Mouse (Mus musculus): ENCODE measurements around the gene Hrk. TPM values are rescaled to one million over a fixed set of nuclear protein-coding genes. Genes with fewer than 3 reads are reported as not detected.

Hrk gene
- polyA plus RNA-seq, 1 experiment from 2014 or later = 4.1 TPM

- Histone ChIP-seq H3K27ac (ENCODE audit: low read length) (no peak overlapping the region), H3K4me3 (ENCODE audit: low read depth, low read length) (no peak overlapping the region), H3K36me3 (ENCODE audit: control insufficient read depth, insufficient read depth, low read length) (peaks cover 5% of the 10 kb centered on the region; the same call in 1 of the 2 replicates), H3K27me3 (ENCODE audit: control insufficient read depth, insufficient read depth, low read depth, low read length) (no peaks in the 10 kb centered on the region), H3K4me1 (ENCODE audit: control insufficient read depth, insufficient read depth, low read length) (no peaks in the 10 kb centered on the region), H3K9ac (ENCODE audit: low read depth, low read length) (no peak overlapping the region), H3K4me2 (ENCODE audit: low read length) (no peak overlapping the region), H3K9me3 (replicated peaks; ENCODE audit: control insufficient read depth, low read length, poor library complexity, severe bottlenecking) (no peaks in the 10 kb centered on the region)
- ATAC-seq = no peak
- 87% methylated on average over 5 of the region's 5 CpGs for WGBS
Measured at GRCm38 (mm10) chr5:118136391-118136790, 28.1 kb upstream of the Hrk start.

GRCm38 (mm10) chr5:118139630-118140029 is 24.8 kb upstream of the Hrk start:
- Histone ChIP-seq H3K4me1 (ENCODE audit: control insufficient read depth, insufficient read depth, low read length) (no peaks in the 10 kb centered on the region), H3K4me2 (ENCODE audit: low read length) (no peak overlapping the region), H3K9me3 (replicated peaks; ENCODE audit: control insufficient read depth, low read length, poor library complexity, severe bottlenecking) (no peaks in the 10 kb centered on the region), H3K36me3 (ENCODE audit: control insufficient read depth, insufficient read depth, low read length) (peaks cover 11% of the 10 kb centered on the region), H3K9ac (ENCODE audit: low read depth, low read length) (no peak overlapping the region), H3K27ac (ENCODE audit: low read length) (no peak overlapping the region), H3K4me3 (ENCODE audit: low read depth, low read length) (no peak overlapping the region), H3K27me3 (ENCODE audit: control insufficient read depth, insufficient read depth, low read depth, low read length) (no peaks in the 10 kb centered on the region)
- no peak for ATAC-seq
- 89% methylated on average over 8 of the region's 8 CpGs for WGBS

GRCm38 (mm10) chr5:118142471-118142870 is 22.0 kb upstream of the Hrk start:
- Histone ChIP-seq H3K27ac (ENCODE audit: low read length) (no peak overlapping the region), H3K4me2 (ENCODE audit: low read length) (no peak overlapping the region), H3K4me3 (ENCODE audit: low read depth, low read length) (no peak overlapping the region), H3K36me3 (ENCODE audit: control insufficient read depth, insufficient read depth, low read length) (peaks cover 11% of the 10 kb centered on the region), H3K27me3 (ENCODE audit: control insufficient read depth, insufficient read depth, low read depth, low read length) (no peaks in the 10 kb centered on the region), H3K9me3 (replicated peaks; ENCODE audit: control insufficient read depth, low read length, poor library complexity, severe bottlenecking) (no peaks in the 10 kb centered on the region), H3K4me1 (ENCODE audit: control insufficient read depth, insufficient read depth, low read length) (peaks cover 25% of the 10 kb centered on the region), H3K9ac (ENCODE audit: low read depth, low read length) (no peak overlapping the region)
- ATAC-seq = no peak
- 90% methylated on average over 8 of the region's 8 CpGs for WGBS

GRCm38 (mm10) chr5:118143211-118144026 is 21.0 kb upstream of the Hrk start:
- WGBS = 76% methylated on average over 12 of the region's 12 CpGs

GRCm38 (mm10) chr5:118144327-118144726 is 20.1 kb upstream of the Hrk start:
- Histone ChIP-seq H3K27ac (ENCODE audit: low read length) (no peak overlapping the region), H3K4me3 (ENCODE audit: low read depth, low read length) (no peak overlapping the region), H3K9me3 (replicated peaks; ENCODE audit: control insufficient read depth, low read length, poor library complexity, severe bottlenecking) (no peaks in the 10 kb centered on the region), H3K4me2 (ENCODE audit: low read length) (no peak overlapping the region), H3K4me1 (ENCODE audit: control insufficient read depth, insufficient read depth, low read length) (peaks cover 25% of the 10 kb centered on the region), H3K36me3 (ENCODE audit: control insufficient read depth, insufficient read depth, low read length) (peaks cover 11% of the 10 kb centered on the region), H3K9ac (ENCODE audit: low read depth, low read length) (no peak overlapping the region), H3K27me3 (ENCODE audit: control insufficient read depth, insufficient read depth, low read depth, low read length) (no peaks in the 10 kb centered on the region)
- no peak for ATAC-seq
- WGBS = 82% methylated on average over 4 of the region's 4 CpGs

More at GRCm38 (mm10) chr5:118143211-118144026, 21.0 kb upstream of the Hrk start:
- Histone ChIP-seq H3K9me3 (replicated peaks; ENCODE audit: control insufficient read depth, low read length, poor library complexity, severe bottlenecking) (no peaks in the 10 kb centered on the region), H3K9ac (ENCODE audit: low read depth, low read length) (no peak overlapping the region), H3K27me3 (ENCODE audit: control insufficient read depth, insufficient read depth, low read depth, low read length) (no peaks in the 10 kb centered on the region), H3K4me1 (ENCODE audit: control insufficient read depth, insufficient read depth, low read length) (peaks cover 25% of the 10 kb centered on the region), H3K36me3 (ENCODE audit: control insufficient read depth, insufficient read depth, low read length) (peaks cover 11% of the 10 kb centered on the region), H3K27ac (ENCODE audit: low read length) (no peak overlapping the region), H3K4me3 (ENCODE audit: low read depth, low read length) (no peak overlapping the region), H3K4me2 (ENCODE audit: low read length) (no peak overlapping the region)
- ATAC-seq = no peak

- Histone ChIP-seq H3K4me2 (ENCODE audit: low read length) (no peak overlapping the region), H3K27me3 (ENCODE audit: control insufficient read depth, insufficient read depth, low read depth, low read length) (no peaks in the 10 kb centered on the region), H3K27ac (ENCODE audit: low read length) (no peak overlapping the region), H3K4me3 (ENCODE audit: low read depth, low read length) (no peak overlapping the region), H3K4me1 (ENCODE audit: control insufficient read depth, insufficient read depth, low read length) (peaks cover 25% of the 10 kb centered on the region), H3K9ac (ENCODE audit: low read depth, low read length) (no peak overlapping the region), H3K9me3 (replicated peaks; ENCODE audit: control insufficient read depth, low read length, poor library complexity, severe bottlenecking) (no peaks in the 10 kb centered on the region), H3K36me3 (ENCODE audit: control insufficient read depth, insufficient read depth, low read length) (peaks cover 11% of the 10 kb centered on the region)
- no peak for ATAC-seq
- WGBS = 85% methylated on average over 6 of the region's 6 CpGs
Measured at GRCm38 (mm10) chr5:118144770-118145169, 19.7 kb upstream of the Hrk start.

- no peak for ATAC-seq
- H3K4me3 ChIP-seq (ENCODE audit: low read depth, low read length) = no peak overlapping the region
- peaks cover 25% of the 10 kb centered on the region for H3K4me1 ChIP-seq (ENCODE audit: control insufficient read depth, insufficient read depth, low read length)
- peaks cover 10% of the 10 kb centered on the region for H3K36me3 ChIP-seq (ENCODE audit: control insufficient read depth, insufficient read depth, low read length)
- H3K9me3 ChIP-seq (replicated peaks; ENCODE audit: control insufficient read depth, low read length, poor library complexity, severe bottlenecking) = no peaks in the 10 kb centered on the region
- no peaks in the 10 kb centered on the region for H3K27me3 ChIP-seq (ENCODE audit: control insufficient read depth, insufficient read depth, low read depth, low read length)
- H3K9ac ChIP-seq (ENCODE audit: low read depth, low read length) = no peak overlapping the region
- no peak overlapping the region for H3K4me2 ChIP-seq (ENCODE audit: low read length)
- 91% methylated on average over 3 of the region's 3 CpGs for WGBS
- peak overlapping the region; percentile 61 for H3K27ac ChIP-seq (ENCODE audit: low read length)
Measured at GRCm38 (mm10) chr5:118145458-118145857, 19.0 kb upstream of the Hrk start.

- 56% methylated on average over 15 of the region's 15 CpGs for WGBS
- H3K4me1 ChIP-seq (ENCODE audit: control insufficient read depth, insufficient read depth, low read length) = peaks cover 25% of the 10 kb centered on the region
Measured at GRCm38 (mm10) chr5:118145999-118146679, 18.3 kb upstream of the Hrk start.

GRCm38 (mm10) chr5:118147264-118147663 is 17.2 kb upstream of the Hrk start:
- WGBS = 80% methylated on average over 10 of the region's 10 CpGs
- ATAC-seq = no peak
- H3K27ac ChIP-seq (ENCODE audit: low read length) = 0 out of 2 replicates have a peak overlapping the region, but pooled peaks have one; percentile 53
- H3K4me1 ChIP-seq (ENCODE audit: control insufficient read depth, insufficient read depth, low read length) = peaks cover 25% of the 10 kb centered on the region
- 0 out of 2 replicates have a peak overlapping the region, but pooled peaks have one; percentile 14 for H3K9ac ChIP-seq (ENCODE audit: low read depth, low read length)
- H3K9me3 ChIP-seq (replicated peaks; ENCODE audit: control insufficient read depth, low read length, poor library complexity, severe bottlenecking) = no peaks in the 10 kb centered on the region
- H3K4me2 ChIP-seq (ENCODE audit: low read length) = no peak overlapping the region
- no peaks in the 10 kb centered on the region; the same call in 1 of the 2 replicates for H3K36me3 ChIP-seq (ENCODE audit: control insufficient read depth, insufficient read depth, low read length)
- no peak overlapping the region for H3K4me3 ChIP-seq (ENCODE audit: low read depth, low read length)
- no peaks in the 10 kb centered on the region for H3K27me3 ChIP-seq (ENCODE audit: control insufficient read depth, insufficient read depth, low read depth, low read length)

More at GRCm38 (mm10) chr5:118145999-118146679, 18.3 kb upstream of the Hrk start:
- H3K4me2 ChIP-seq (ENCODE audit: low read length) = no peak overlapping the region
- H3K27me3 ChIP-seq (ENCODE audit: control insufficient read depth, insufficient read depth, low read depth, low read length) = no peaks in the 10 kb centered on the region
- peaks cover 6% of the 10 kb centered on the region for H3K36me3 ChIP-seq (ENCODE audit: control insufficient read depth, insufficient read depth, low read length)
- no peak overlapping the region for H3K9ac ChIP-seq (ENCODE audit: low read depth, low read length)
- no peak for ATAC-seq
- no peak overlapping the region for H3K4me3 ChIP-seq (ENCODE audit: low read depth, low read length)
- peak overlapping the region; percentile 61 for H3K27ac ChIP-seq (ENCODE audit: low read length)
- no peaks in the 10 kb centered on the region for H3K9me3 ChIP-seq (replicated peaks; ENCODE audit: control insufficient read depth, low read length, poor library complexity, severe bottlenecking)
